Mouse (Mus musculus) brain, adult 10 weeks (tissue): Measurements from ENCODE around the gene Tent5a. TPM values are rescaled to one million over a fixed set of nuclear protein-coding genes. Genes with fewer than 3 reads are reported as not detected.

Source experiments
- polyA plus RNA-seq: library from polyadenylated mRNA; stranded (reverse); fragments of 350-450 nt; fragmentation: Illumina TruSeq; extraction: RNeasy Lipid Tissue Mini Kit (QIAGEN cat#74804); gene quantifications from one replicate; pipeline ENCODE4 v1.2.3, GENCODE M21; 2015; ENCODE audit warnings: low read depth, low replicate concordance

Gene Tent5a
- polyA plus RNA-seq, result 3.4 TPM

DNA sequence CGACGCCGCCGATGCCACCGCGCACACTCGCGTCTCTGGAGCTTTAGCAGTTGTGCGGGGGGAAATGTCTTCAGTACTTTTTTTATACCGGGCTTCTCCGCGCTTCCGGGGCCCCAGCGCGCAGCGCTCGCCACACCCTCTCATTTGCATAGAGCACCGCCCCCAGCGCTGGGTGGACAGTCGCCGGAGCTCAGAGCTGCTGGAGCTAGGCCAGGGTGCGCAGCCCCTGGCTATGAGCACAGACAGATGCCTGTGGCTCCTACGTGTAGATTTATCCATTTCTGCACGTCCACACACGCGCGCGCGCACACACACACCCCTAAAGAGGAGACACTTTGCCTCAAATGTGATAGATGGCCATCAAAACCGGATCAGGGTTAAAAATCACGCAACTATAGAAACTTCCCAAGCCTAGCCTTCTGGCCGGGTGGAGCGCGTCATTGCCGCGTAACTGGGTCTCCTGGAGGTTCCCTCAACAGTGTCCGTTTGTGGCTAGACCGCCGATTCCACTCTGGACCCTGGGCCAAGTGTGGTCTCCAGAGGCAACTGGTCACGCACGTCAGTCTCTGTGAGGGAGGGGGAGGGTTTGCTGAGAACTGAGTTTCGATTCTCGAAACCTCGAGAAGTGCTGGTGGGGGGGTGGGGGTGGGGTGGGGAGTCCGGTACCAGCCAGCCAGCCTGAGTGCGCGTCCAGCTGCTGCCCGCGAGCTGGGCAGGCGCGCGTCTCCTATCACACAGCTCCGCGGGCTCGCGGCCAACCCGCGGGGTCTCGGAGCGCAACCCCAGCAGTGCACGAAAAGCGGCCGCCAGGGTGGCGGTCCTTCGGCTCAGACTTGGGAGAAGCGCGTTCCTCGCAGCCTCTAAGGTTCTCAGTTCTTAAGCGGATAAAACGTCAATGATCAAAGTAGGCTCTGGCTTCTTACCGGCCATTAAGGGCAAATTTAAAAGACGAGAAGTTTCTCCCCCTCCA lies at the start of gene Tent5a:
Gene Tent5a (minus strand): TSS at position 107 of the 970 bp plus-strand sequence.

GRCm38 (mm10) chr9:85312473-85312872 lies 14.7 kb downstream of the Tent5a start, which contains the start of gene Gm11114:
TSS of gene Gm11114 (plus strand) at chr9:85312773.

Other genes with a start within 250 kb of the Tent5a start
- gene Gm11114, start 14.6 kb downstream of the Tent5a start, polyA plus RNA-seq, result not detected